Mouse (Mus musculus): Measurements from ENCODE around the gene Fem1a.

DNA sequence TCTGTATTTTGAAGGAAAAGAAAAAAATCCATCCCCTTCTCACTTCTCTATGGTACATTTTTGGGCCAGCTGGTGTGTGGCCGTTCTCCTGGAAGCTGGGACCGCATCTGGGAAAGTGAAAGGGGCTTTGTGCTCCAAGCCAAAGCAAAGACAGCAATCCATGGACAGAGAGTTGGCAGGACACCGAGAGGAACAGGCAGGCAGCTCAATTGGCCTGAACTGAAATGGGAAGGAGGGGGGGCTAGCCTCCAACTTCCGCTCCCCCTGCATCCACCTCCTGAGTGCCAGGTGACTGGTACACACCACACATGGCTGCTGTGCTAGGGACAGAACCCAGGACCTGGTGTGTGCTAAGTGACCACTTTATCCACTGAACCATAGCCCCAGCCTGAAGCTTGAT, 26.2 kb downstream of the Fem1a start:
- TF ChIP-seq CTCF (IDR thresholded peaks at IDR 0.05; ENCODE audit: low read depth) (no peak), EP300 (IDR thresholded peaks at IDR 0.05; ENCODE audit: low read depth) (no peak)
